Mouse (Mus musculus) embryonic facial prominence, embryonic 15.5 days (tissue): Measurements from ENCODE around the gene Pa2g4. TPM values are rescaled to one million over a fixed set of nuclear protein-coding genes. Genes with fewer than 3 reads are reported as not detected.
"Not testable (repeated sequence)": the region's sequence is repeated elsewhere in the genome, so short reads cannot be mapped to it uniquely, and the experiment has no call there.

ENCODE experiments used
- ATAC-seq: fragments of 200-750 bp; cut with Nextera tagmentation; 2 replicates; pipeline ENCODE4 v1.8.0; 2017; ENCODE audit warnings: low read depth, moderate TSS enrichment; ENCODE audit not compliant: insufficient number of reproducible peaks, low FRiP score, low TSS enrichment
- H3K27ac ChIP-seq: fragments of 300-500 bp; sonication (generic); replicated peaks from 2 replicates; pipeline ENCODE4 v1.5.1; 2015; ENCODE audit warnings: mild to moderate bottlenecking, inconsistent platforms
- H3K27me3 ChIP-seq: fragments of 300-500 bp; sonication (generic); 2 replicates; pipeline ENCODE4 v1.6.1; 2015; ENCODE audit warnings: inconsistent platforms
- H3K36me3 ChIP-seq: fragments of 300-500 bp; sonication (generic); 2 replicates; pipeline ENCODE4 v1.6.1; 2015; ENCODE audit warnings: mild to moderate bottlenecking, inconsistent platforms
- H3K4me1 ChIP-seq: fragments of 300-500 bp; sonication (generic); 2 replicates; pipeline ENCODE4 v1.6.1; 2015; ENCODE audit warnings: inconsistent platforms
- H3K4me2 ChIP-seq: fragments of 300-500 bp; sonication (generic); replicated peaks from 2 replicates; pipeline ENCODE4 v1.6.1; 2015; ENCODE audit warnings: mild to moderate bottlenecking, inconsistent platforms
- H3K4me3 ChIP-seq: fragments of 300-500 bp; sonication (generic); replicated peaks from 2 replicates; pipeline ENCODE4 v1.5.1; 2015; ENCODE audit warnings: mild to moderate bottlenecking, inconsistent platforms
- H3K9ac ChIP-seq: fragments of 300-500 bp; sonication (generic); 2 replicates; pipeline ENCODE4 v1.6.1; 2015; ENCODE audit warnings: inconsistent platforms
- H3K9me3 ChIP-seq: fragments of 300-500 bp; sonication (generic); replicated peaks from 2 replicates; pipeline ENCODE4 v1.6.1; 2016; ENCODE audit warnings: inconsistent platforms
- WGBS: fragments of 180-500 bp; shearing (Covaris S2); methylation state at CpG from one replicate; pipeline ENCODE4 v1.1.7; 2015; 5-methylcytosine and 5-hydroxymethylcytosine counted together
- polyA plus RNA-seq: library from polyadenylated mRNA; unstranded; fragments of >200 nt; fragmentation: Nextera tagmentation; extraction: Ambion mirVana; gene quantifications from 2 replicates; pipeline ENCODE4 v1.2.1, GENCODE M21; 2015

Pa2g4 gene
- polyA plus RNA-seq, 1 experiment from 2014 or later = 186 TPM

- peaks cover 13% of the 10 kb centered on the region; the same call in 1 of the 2 replicates for H3K4me1 ChIP-seq
- WGBS = under 1% methylated on average over 30 of the region's 30 CpGs
- ATAC-seq = not testable (repeated sequence)
Observed at GRCm38 (mm10) chr10:128548051-128548791, 17.6 kb downstream of the Pa2g4 start.

DNA sequence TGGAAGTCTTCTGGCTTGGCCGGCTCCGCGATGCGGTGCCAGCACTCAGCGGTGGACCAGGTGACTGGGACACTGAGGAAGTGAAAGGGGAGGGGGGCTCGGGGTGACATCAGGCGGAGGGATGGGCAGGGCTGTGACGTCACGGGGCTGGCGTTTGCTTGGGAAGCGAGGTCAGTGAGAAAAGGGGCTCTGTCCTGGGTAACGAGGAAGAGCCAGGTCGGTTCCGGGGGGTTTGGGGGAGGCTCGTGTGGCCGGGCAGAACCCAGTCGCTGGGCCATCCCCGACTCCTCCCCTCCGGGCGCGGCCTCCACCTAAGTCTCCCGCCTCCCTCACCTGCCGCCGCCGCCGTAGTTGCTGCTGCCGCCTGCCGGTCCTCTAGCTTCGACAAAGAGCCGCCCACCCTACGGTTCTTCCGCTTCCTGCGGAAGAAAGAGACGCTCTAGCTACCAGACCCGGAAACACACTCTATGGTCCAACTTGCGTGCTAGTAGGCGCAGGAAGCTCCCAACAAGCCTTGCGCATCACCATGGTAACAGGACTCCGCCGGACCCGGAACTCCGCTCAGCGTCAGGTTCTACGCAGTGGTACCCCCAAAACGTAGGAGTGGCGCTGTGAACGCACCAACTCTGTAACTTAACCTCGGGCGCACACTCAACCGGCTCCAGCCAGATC is 18.3 kb downstream of the Pa2g4 start, which contains the start of gene Zc3h10:
TSS of gene Zc3h10 (minus strand) at position 414 of the 672 bp plus-strand sequence.
- Histone ChIP-seq H3K27ac (peak within 1 kb of the TSS; percentile 97), H3K9ac (peak within 1 kb of the TSS; percentile 79), H3K9me3 (no peaks in the 10 kb centered on the region), H3K36me3 (peaks cover 31% of the 10 kb centered on the region), H3K4me2 (peak within 1 kb of the TSS; percentile 81), H3K4me3 (peak within 1 kb of the TSS; percentile 80), H3K4me1 (peaks cover 13% of the 10 kb centered on the region; the same call in 1 of the 2 replicates), H3K27me3 (no peaks in the 10 kb centered on the region)
- peak; percentile 93 for ATAC-seq
- under 1% methylated on average over 43 of the region's 50 CpGs for WGBS

More at GRCm38 (mm10) chr10:128548051-128548791, 17.6 kb downstream of the Pa2g4 start:
- H3K4me2 ChIP-seq = peak overlapping the region; percentile 81
- not testable (repeated sequence) for H3K9me3 ChIP-seq, H3K27me3 ChIP-seq
- H3K4me3 ChIP-seq = peak overlapping the region; percentile 80
- peak overlapping the region; percentile 79 for H3K9ac ChIP-seq
- H3K27ac ChIP-seq = peak overlapping the region; percentile 97
- H3K36me3 ChIP-seq = peaks cover 24% of the 10 kb centered on the region

- WGBS = 13% methylated on average over 7 of the region's 7 CpGs
- H3K27me3 ChIP-seq = no peaks in the 10 kb centered on the region
- peaks cover 35% of the 10 kb centered on the region for H3K36me3 ChIP-seq
- H3K4me2 ChIP-seq = peak overlapping the region; percentile 81
- no peak for ATAC-seq
- peak overlapping the region; percentile 79 for H3K9ac ChIP-seq
- H3K9me3 ChIP-seq = no peaks in the 10 kb centered on the region
- H3K4me1 ChIP-seq = peaks cover 13% of the 10 kb centered on the region; the same call in 1 of the 2 replicates
- H3K27ac ChIP-seq = peak overlapping the region; percentile 95
- H3K4me3 ChIP-seq = peak overlapping the region; percentile 80
Observed at GRCm38 (mm10) chr10:128546787-128547186, 19.0 kb downstream of the Pa2g4 start.

GRCm38 (mm10) chr10:128546361-128546760 is 19.4 kb downstream of the Pa2g4 start:
- Histone ChIP-seq H3K4me1 (peaks cover 13% of the 10 kb centered on the region; the same call in 1 of the 2 replicates), H3K9me3 (no peaks in the 10 kb centered on the region), H3K36me3 (peaks cover 36% of the 10 kb centered on the region), H3K4me2 (peak overlapping the region; percentile 81), H3K4me3 (peak overlapping the region; percentile 80), H3K27ac (peak overlapping the region; percentile 95), H3K9ac (no peak overlapping the region; the same call in none of the 2 replicates), H3K27me3 (no peaks in the 10 kb centered on the region)
- ATAC-seq = no peak
- 11% methylated on average over 4 of the region's 4 CpGs for WGBS

GRCm38 (mm10) chr10:128545570-128545898 is 20.3 kb downstream of the Pa2g4 start:
- H3K9me3 ChIP-seq = no peaks in the 10 kb centered on the region
- 91% methylated on average over 3 of the region's 3 CpGs for WGBS
- H3K9ac ChIP-seq = no peak overlapping the region
- H3K4me3 ChIP-seq = no peak overlapping the region
- ATAC-seq = no peak
- peaks cover 13% of the 10 kb centered on the region; the same call in 1 of the 2 replicates for H3K4me1 ChIP-seq
- H3K4me2 ChIP-seq = no peak overlapping the region
- no peaks in the 10 kb centered on the region for H3K27me3 ChIP-seq
- H3K36me3 ChIP-seq = peaks cover 41% of the 10 kb centered on the region
- no peak overlapping the region for H3K27ac ChIP-seq

- H3K4me1 ChIP-seq = peaks cover 13% of the 10 kb centered on the region; the same call in 1 of the 2 replicates
- WGBS = 94% methylated on average over 37 of the region's 37 CpGs
- H3K9ac ChIP-seq = no peak overlapping the region
- no peak overlapping the region for H3K27ac ChIP-seq
- no peaks in the 10 kb centered on the region for H3K27me3 ChIP-seq
- no peak overlapping the region for H3K4me3 ChIP-seq
- peaks cover 41% of the 10 kb centered on the region for H3K36me3 ChIP-seq
- H3K9me3 ChIP-seq = no peaks in the 10 kb centered on the region
- no peak overlapping the region for H3K4me2 ChIP-seq
- ATAC-seq = no peak
Observed at GRCm38 (mm10) chr10:128544674-128545569, 20.9 kb downstream of the Pa2g4 start.

DNA sequence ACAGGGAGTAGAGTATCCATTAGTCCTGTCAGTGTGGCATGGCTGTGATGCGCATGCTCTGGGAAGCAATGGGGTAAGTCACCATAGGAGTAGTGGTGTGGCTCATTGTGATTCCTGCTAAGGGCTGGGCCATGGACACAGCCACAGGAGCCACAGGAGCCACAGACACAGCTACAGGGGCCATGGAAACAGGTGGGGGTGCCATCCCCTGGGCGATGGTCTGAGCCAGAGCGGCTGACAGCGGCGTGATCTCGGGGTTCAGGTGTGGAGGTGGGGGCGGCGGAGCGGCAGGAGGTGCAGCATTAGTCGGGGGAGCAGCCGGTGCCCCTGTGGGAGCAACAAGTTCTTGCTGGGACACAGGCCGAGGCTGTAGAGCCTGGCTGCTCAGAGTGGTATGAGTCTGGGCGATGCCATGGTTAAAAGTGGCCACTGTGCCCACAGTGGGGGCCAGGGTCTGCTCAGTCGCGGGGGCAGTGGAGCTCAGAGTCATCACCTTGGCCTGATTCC is 21.6 kb downstream of the Pa2g4 start:
- WGBS = 96% methylated on average over 15 of the region's 15 CpGs
- no peak overlapping the region for H3K27ac ChIP-seq
- no peaks in the 10 kb centered on the region for H3K27me3 ChIP-seq
- no peak overlapping the region for H3K9ac ChIP-seq
- no peaks in the 10 kb centered on the region for H3K9me3 ChIP-seq
- H3K4me3 ChIP-seq = no peak overlapping the region
- ATAC-seq = no peak
- peaks cover 41% of the 10 kb centered on the region for H3K36me3 ChIP-seq
- peaks cover 13% of the 10 kb centered on the region; the same call in 1 of the 2 replicates for H3K4me1 ChIP-seq
- no peak overlapping the region for H3K4me2 ChIP-seq

- Histone ChIP-seq H3K4me2 (no peak overlapping the region), H3K27ac (no peak overlapping the region), H3K4me1 (peaks cover 13% of the 10 kb centered on the region; the same call in 1 of the 2 replicates), H3K27me3 (no peaks in the 10 kb centered on the region), H3K36me3 (peaks cover 41% of the 10 kb centered on the region), H3K9ac (no peak overlapping the region), H3K9me3 (no peaks in the 10 kb centered on the region), H3K4me3 (no peak overlapping the region)
- ATAC-seq = no peak
- WGBS = 80% methylated on average over 2 of the region's 2 CpGs
Observed at GRCm38 (mm10) chr10:128543100-128543499, 22.7 kb downstream of the Pa2g4 start.

DNA sequence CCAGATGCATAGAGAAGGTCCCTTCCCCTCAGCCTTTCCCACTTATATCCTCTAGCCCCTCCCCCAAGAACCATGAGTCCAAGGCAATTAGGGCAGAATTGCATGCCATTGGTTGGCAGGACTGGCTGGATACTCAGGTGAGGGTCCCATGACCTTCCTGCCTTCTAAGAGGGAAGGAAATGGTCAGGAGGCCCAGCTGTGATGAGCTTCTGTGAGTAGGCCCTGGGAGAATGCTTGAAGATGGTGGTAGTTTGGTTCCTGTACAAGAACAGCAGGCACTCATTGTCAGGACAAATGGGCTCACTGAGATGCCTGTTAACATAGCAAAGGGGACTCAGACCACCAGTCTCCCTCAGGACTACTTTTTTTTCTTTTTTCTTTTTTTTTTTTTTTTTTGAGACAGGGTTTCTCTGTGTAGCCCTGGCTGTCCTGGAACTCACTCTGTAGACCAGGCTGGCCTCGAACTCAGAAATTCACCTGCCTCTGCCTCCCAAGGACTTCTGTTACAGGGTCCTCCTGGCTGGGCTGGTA is 27.4 kb downstream of the Pa2g4 start:
- H3K9me3 ChIP-seq = no peaks in the 10 kb centered on the region
- 81% methylated on average over 1 of the region's 1 CpGs for WGBS
- no peak for ATAC-seq
- no peak overlapping the region for H3K4me2 ChIP-seq
- no peaks in the 10 kb centered on the region for H3K27me3 ChIP-seq
- H3K9ac ChIP-seq = no peak overlapping the region
- peaks cover 19% of the 10 kb centered on the region for H3K36me3 ChIP-seq
- H3K4me3 ChIP-seq = no peak overlapping the region
- no peak overlapping the region for H3K27ac ChIP-seq
- peaks cover 10% of the 10 kb centered on the region; the same call in 1 of the 2 replicates for H3K4me1 ChIP-seq

DNA sequence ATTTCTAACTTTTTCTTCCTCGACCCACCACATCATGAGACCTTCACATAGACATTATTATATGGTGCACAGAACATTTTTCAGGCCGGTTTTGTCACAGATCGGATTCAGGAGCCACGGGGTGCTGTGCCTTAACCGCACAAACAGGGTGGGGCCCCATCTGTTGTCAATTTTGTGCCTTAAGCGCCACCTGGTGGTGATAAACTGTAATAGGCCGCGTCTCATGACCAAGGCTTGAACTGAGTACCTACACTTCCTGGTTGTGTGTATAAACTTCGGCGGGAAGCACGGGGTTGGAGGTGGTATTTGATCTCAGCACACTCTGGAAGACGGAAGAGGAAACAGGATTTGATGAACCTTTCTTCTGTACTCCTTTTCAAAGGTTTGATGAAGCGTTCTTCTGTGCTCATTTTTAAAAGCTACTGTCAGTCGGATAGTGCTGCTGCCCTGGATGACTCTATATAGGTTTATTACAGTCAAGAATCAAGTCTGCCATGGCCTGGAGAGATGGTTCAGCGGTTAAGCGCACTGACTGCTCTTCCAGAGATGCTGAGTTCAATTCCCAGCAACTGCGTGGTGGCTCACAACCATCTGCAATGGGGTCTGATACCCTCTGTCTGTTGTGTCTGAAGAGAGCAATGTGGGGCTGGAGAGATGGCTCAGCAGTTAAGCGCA is 29.4 kb downstream of the Pa2g4 start:
- Histone ChIP-seq H3K4me3 (peak overlapping the region; percentile 19), H3K4me2 (peak overlapping the region; percentile 45), H3K9ac (no peak overlapping the region), H3K27me3 (no peaks in the 10 kb centered on the region), H3K4me1 (peaks cover 10% of the 10 kb centered on the region; the same call in 1 of the 2 replicates), H3K36me3 (peaks cover 5% of the 10 kb centered on the region; the same call in 1 of the 2 replicates), H3K27ac (peak overlapping the region; percentile 82), H3K9me3 (no peaks in the 10 kb centered on the region)
- peak; percentile 93 for ATAC-seq
- WGBS = 13% methylated on average over 18 of the region's 18 CpGs
